Mouse (Mus musculus): ENCODE results near the gene Esr2.

DNA sequence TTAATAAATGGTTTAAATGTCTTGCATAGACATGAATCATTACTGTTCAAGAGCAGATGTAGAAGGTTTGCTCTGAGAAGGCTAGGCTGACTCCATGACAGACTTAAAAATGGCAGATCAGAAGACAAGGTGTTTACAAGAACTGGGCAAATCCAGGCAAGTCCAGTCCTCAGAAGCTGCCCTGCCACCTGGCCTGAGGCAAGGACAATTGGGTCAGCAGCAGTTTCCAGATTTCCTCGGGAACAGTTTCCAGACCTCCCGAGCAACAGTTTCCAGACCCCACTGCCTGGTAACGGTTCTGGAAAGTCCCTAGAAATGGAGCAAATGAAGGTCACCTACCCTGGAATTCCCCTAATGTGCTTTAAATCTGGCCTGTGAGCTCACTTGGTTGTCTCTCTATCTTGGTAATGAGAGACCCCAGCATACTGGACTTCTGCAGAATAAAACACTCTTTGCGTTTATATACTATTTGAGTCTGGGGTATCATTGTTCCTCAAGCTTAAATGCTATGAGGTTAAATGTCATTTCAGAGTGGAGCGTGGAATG, 32.4 kb upstream of the Esr2 start:
- TF ChIP-seq CTCF (IDR thresholded peaks at IDR 0.05; ENCODE audit: low read depth, low read length) (no peak), EP300 (IDR thresholded peaks at IDR 0.05; ENCODE audit: insufficient read depth, low read depth, low read length) (peak; percentile 98), POLR2A (IDR thresholded peaks at IDR 0.05; ENCODE audit: insufficient read depth, low read length) (no peak)

Data from ES-Bruce4 (cell line).